Mouse (Mus musculus) heart, embryonic 11.5 days (tissue): ENCODE measurements at regions not wholly inside any gene's neighbourhood (a gene's known extent, or its start where the extent isn't known, plus 50 kb on each side); places are given as distances from the start of the nearest gene placed in this dataset.

ENCODE experiments used
- ATAC-seq: fragments of 200-750 bp; cut with Nextera tagmentation; replicated peaks from 2 replicates; pipeline ENCODE4 v1.8.0; 2017; ENCODE audit warnings: moderate library complexity; ENCODE audit not compliant: insufficient number of reproducible peaks, low FRiP score, low TSS enrichment
- H3K27ac ChIP-seq: fragments of 300-500 bp; sonication (generic); 2 replicates; pipeline ENCODE4 v1.5.1; 2014; ENCODE audit warnings: mild to moderate bottlenecking, low read depth, low read length
- H3K27me3 ChIP-seq: fragments of 300-500 bp; sonication (generic); 2 replicates; pipeline ENCODE4 v1.6.1; 2014; ENCODE audit warnings: mild to moderate bottlenecking, low read length, mixed read lengths; ENCODE audit not compliant: control insufficient read depth, insufficient read depth
- H3K36me3 ChIP-seq: fragments of 300-500 bp; sonication (generic); 2 replicates; pipeline ENCODE4 v1.6.1; 2014; ENCODE audit warnings: mild to moderate bottlenecking, low read length, moderate library complexity, mixed read lengths; ENCODE audit not compliant: control insufficient read depth, insufficient read depth
- H3K4me1 ChIP-seq: fragments of 300-500 bp; sonication (generic); 2 replicates; pipeline ENCODE4 v1.6.1; 2014; ENCODE audit warnings: low read length; ENCODE audit not compliant: control insufficient read depth, insufficient read depth
- H3K4me2 ChIP-seq: fragments of 300-500 bp; sonication (generic); 2 replicates; pipeline ENCODE4 v1.6.1; 2014; ENCODE audit warnings: mild to moderate bottlenecking, moderate library complexity
- H3K4me3 ChIP-seq: fragments of 300-500 bp; sonication (generic); 2 replicates; pipeline ENCODE4 v1.5.1; 2014; ENCODE audit warnings: low read depth, low read length
- H3K9ac ChIP-seq: fragments of 300-500 bp; sonication (generic); 2 replicates; pipeline ENCODE4 v1.6.1; 2014; ENCODE audit warnings: mild to moderate bottlenecking, low read depth, low read length, moderate library complexity
- H3K9me3 ChIP-seq: fragments of 300-500 bp; sonication (generic); replicated peaks from 2 replicates; pipeline ENCODE4 v1.6.1; 2016; ENCODE audit warnings: low read length; ENCODE audit not compliant: control insufficient read depth
- WGBS: fragments of 180-500 bp; shearing (Covaris S2); extraction: QIAGEN DNeasy Blood & Tissue Kit; methylation state at CpG from one replicate; pipeline ENCODE4 v1.1.7; 2014; ENCODE audit not compliant: insufficient replicate concordance; 5-methylcytosine and 5-hydroxymethylcytosine counted together

DNA sequence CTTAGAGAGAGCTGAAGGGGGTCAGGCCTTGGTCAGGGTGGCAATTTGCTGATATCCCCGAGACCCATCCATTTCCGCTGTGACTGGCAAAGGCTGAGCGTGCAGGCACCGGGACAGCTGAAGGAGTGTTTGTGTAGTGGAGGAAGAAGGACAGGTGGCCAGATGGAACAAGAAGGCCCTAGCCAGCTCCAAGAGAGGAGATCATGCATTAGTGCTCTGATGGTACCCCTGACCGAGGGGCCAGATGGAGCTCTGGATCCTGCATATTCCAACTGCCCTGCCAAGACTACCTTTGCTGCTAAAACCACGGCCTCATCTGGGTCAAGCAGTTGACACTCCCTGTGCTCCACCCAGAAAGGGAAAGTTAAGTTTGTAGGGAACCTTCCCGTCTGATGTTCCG, 174.7 kb downstream of the Zfp326 start:
- no peak for ATAC-seq
- no peaks in the 10 kb centered on the region for H3K36me3 ChIP-seq
- no peak overlapping the region for H3K4me3 ChIP-seq
- WGBS = 85% methylated on average over 8 of the region's 8 CpGs
- no peaks in the 10 kb centered on the region for H3K9me3 ChIP-seq
- no peak overlapping the region for H3K4me2 ChIP-seq
- H3K27me3 ChIP-seq = no peaks in the 10 kb centered on the region
- no peaks in the 10 kb centered on the region for H3K4me1 ChIP-seq
- H3K9ac ChIP-seq = no peak overlapping the region
- no peak overlapping the region for H3K27ac ChIP-seq

DNA sequence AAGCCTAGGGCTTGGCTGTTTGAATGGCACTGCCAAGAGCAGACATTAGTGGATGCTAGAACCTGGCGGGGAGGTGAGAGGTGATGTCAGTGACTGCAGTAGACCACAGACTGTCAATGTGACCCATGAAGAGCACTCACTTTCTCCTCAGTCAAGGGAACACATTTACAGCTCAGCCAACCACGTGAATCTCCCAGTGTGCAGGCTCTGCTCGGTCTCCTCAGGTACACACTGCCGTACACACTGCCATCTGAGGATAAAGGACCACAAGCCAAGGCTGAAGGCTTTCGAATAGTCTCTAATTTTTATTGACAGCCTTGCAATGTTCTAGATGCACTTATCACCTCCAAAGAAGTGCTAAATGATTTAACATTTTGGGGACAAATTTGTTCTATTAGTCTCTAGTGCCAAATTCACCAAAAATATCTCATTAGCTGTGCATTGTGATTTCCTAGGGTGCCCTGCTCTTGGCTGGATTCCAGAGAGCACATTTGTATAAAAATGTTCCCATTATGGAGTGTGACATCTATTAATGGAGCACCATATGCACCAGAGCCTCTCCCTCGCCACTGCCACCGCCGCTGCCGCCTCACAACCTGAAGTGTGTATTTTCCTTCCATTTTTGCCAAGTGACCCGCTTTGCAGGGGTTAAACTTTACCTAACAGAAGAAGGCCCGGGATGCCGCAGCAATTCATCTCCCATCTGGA, 168.7 kb downstream of the Zfp326 start:
- no peaks in the 10 kb centered on the region for H3K9me3 ChIP-seq
- no peak overlapping the region for H3K4me2 ChIP-seq
- WGBS = 80% methylated on average over 12 of the region's 12 CpGs
- no peak overlapping the region for H3K4me3 ChIP-seq
- no peaks in the 10 kb centered on the region for H3K36me3 ChIP-seq
- H3K27ac ChIP-seq = no peak overlapping the region
- no peak for ATAC-seq
- no peaks in the 10 kb centered on the region for H3K27me3 ChIP-seq
- no peaks in the 10 kb centered on the region for H3K4me1 ChIP-seq
- H3K9ac ChIP-seq = no peak overlapping the region

DNA sequence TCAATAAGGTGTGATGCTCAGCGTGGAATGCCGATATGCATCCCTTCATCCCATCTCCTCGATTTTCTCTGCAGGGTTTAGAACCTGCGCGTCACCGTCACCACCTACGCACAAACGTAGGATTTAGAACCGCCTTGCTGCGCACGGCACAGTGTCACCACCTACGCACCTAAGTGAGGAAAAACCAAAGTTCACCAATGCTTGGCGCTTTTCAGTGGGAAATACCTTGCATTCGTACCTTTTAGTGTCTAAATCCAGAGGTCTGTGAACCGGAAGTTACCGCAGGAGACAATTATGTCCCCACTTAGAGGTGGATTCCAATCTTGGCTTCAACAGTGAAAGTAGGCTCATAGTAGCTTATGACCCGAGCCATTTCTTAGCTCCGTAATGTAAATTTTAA, 162.0 kb downstream of the Zfp326 start:
- H3K9me3 ChIP-seq = no peaks in the 10 kb centered on the region
- 85% methylated on average over 18 of the region's 18 CpGs for WGBS

DNA sequence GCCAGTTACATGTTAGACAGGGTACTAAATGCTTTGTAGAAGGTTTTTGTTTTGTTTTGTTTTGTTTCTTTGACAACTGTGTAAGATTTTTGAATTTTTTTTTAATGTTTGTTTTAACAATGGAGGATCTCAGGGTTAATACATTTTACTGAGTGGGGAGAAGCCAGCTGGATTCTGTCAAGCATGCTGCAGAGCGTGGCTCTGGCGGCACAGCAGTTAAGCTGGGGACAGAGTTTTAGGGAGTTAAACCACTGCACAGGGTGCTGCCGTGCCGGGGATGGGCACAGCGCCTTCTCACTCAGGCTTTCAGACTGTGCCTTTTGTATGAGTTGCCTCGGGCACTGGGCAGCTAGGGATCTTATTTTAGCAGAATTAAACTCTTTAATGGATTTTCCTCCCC, 159.8 kb downstream of the Zfp326 start:
- 42% methylated on average over 6 of the region's 6 CpGs for WGBS
- Histone ChIP-seq H3K27ac (no peak overlapping the region), H3K9ac (no peak overlapping the region), H3K36me3 (no peaks in the 10 kb centered on the region), H3K4me3 (no peak overlapping the region), H3K9me3 (no peaks in the 10 kb centered on the region), H3K4me1 (no peaks in the 10 kb centered on the region), H3K4me2 (no peak overlapping the region), H3K27me3 (no peaks in the 10 kb centered on the region)
- ATAC-seq = no peak

More for the DNA sequence above, 162.0 kb downstream of the Zfp326 start:
- no peak overlapping the region for H3K4me2 ChIP-seq
- no peak for ATAC-seq
- H3K4me3 ChIP-seq = no peak overlapping the region
- H3K27ac ChIP-seq = no peak overlapping the region
- H3K36me3 ChIP-seq = no peaks in the 10 kb centered on the region
- H3K4me1 ChIP-seq = no peaks in the 10 kb centered on the region
- H3K27me3 ChIP-seq = no peaks in the 10 kb centered on the region
- H3K9ac ChIP-seq = no peak overlapping the region

DNA sequence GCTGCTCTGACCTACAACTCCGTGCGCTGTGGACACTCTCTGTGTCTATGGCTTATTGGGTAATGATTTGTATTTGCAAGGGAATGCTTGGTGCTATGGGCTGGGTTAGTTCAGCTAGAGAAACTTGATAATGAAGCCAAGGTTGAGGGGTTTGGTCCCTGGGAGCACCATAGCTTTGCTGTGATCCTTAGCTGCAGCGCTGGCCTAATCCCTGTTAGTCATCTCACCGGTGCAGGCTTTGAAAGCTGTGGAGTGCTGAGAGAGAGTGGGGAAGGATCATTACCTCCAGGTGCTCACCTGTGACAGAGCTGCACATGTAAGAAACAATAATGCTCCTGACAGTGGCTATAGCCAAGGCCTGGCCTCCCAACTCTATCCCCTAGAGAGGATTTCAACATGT, 156.6 kb downstream of the Zfp326 start:
- Histone ChIP-seq H3K27me3 (no peaks in the 10 kb centered on the region), H3K9ac (no peak overlapping the region), H3K4me1 (no peaks in the 10 kb centered on the region), H3K4me2 (no peak overlapping the region), H3K4me3 (no peak overlapping the region), H3K36me3 (no peaks in the 10 kb centered on the region), H3K9me3 (no peaks in the 10 kb centered on the region), H3K27ac (no peak overlapping the region)
- ATAC-seq = no peak
- WGBS = 84% methylated on average over 4 of the region's 4 CpGs

DNA sequence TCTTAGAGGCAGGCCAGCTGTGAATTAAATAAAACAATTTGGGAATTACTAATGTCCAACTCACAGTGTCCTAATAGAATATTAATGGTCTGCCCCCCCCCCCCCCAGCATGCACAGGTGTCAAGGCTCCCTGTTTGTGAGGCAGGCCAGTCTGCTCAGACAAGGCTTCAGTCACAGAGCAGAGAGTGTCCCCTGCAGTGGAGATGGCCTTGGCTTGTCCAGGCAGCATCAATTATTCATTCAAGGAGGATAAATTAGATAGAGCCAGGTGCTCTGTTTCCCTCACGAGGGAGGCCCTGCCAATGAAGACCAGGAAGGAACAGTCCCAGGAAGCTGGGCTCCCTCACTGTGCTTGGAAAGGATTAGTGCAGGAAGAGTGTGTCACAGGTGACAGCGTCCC, 150.5 kb downstream of the Zfp326 start:
- Histone ChIP-seq H3K27me3 (no peaks in the 10 kb centered on the region), H3K4me1 (no peaks in the 10 kb centered on the region), H3K27ac (no peak overlapping the region), H3K36me3 (no peaks in the 10 kb centered on the region), H3K4me3 (no peak overlapping the region), H3K9ac (no peak overlapping the region), H3K4me2 (no peak overlapping the region), H3K9me3 (no peaks in the 10 kb centered on the region)
- 51% methylated on average over 2 of the region's 2 CpGs for WGBS
- no peak for ATAC-seq

DNA sequence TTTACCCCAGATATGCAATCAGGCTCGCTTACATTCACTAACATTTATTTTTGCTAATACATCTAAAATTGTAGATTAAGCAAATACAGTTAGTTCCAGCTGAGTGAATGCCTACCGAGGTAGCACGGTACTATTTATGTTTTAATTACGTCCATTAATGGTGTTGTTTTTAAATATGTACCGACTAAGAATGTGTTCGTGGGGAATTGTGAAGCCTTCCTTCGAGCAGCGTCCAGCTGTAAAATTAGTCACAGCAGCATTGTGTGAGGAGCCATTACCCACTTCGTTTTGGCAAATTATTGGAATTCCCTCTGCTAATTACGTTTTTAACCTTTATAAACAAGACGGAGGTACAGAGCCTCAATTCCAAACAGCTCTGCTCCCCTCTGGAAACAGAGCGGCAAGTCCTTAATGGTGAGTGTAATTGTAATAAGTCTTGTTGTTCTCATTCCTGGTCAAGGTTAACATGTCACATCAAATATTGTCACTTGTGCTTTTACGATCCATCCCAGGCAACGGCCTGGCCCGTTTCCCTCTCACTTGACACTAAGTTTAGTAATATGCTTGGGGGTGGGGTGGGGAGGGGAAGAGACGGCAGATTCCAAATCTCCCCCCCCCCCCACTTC, 128.0 kb downstream of the Zfp326 start:
- no peaks in the 10 kb centered on the region for H3K36me3 ChIP-seq
- H3K4me2 ChIP-seq = no peak overlapping the region
- no peak overlapping the region for H3K9ac ChIP-seq
- WGBS = 61% methylated on average over 16 of the region's 16 CpGs
- no peak overlapping the region for H3K27ac ChIP-seq
- no peak overlapping the region for H3K4me3 ChIP-seq
- H3K9me3 ChIP-seq = no peaks in the 10 kb centered on the region
- H3K4me1 ChIP-seq = no peaks in the 10 kb centered on the region
- no peak for ATAC-seq
- H3K27me3 ChIP-seq = peaks cover 5% of the 10 kb centered on the region; the same call in 1 of the 2 replicates

DNA sequence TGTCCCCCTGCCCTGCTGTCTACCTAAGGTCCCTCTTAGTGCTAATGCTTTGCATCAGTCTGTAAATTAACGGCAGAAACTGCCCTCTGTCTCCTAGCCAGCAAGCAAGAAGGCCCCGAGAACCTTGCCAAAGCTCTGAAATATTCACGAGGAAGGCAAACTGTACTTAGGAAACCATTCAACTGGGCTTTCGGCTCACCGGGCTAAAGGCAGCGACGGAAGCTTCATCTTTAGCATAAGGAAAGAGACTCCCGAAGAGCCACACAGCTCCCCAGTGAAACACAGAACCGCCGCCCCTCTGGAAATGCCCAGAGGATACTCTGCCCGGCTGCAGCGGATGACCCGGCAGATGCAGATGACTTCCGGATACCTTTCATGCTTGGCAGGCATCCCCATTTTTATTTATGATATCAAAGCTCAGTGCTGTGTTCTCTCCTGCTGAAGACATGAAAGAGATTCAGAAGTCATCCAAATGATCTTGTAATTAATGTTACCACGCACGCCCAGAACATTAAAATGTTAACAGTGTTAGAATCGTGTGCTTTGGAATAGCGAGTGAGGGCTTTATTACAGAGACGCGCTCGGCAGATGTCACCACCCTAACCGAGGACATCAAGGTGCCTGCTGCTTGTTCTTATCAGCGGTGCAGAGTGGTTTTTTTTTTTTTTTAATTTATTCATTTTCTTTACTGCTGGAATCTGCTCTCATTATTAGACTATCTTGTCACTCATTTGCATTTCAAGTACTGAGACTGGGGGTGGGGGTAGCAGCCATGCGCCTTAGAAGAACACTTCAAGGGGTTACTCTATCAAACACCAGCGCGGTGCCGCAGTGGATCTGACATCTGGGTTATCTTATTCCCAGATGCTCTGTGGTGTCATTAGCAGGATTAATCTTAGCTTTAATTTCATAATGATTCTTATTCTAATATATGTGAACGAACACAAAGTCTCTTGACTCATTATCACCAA, 127.2 kb downstream of the Zfp326 start:
- WGBS = 63% methylated on average over 28 of the region's 28 CpGs

More for the DNA sequence above, 127.2 kb downstream of the Zfp326 start:
- Histone ChIP-seq H3K4me1 (no peaks in the 10 kb centered on the region), H3K9me3 (no peaks in the 10 kb centered on the region), H3K36me3 (no peaks in the 10 kb centered on the region), H3K4me2 (no peak overlapping the region), H3K9ac (no peak overlapping the region), H3K27me3 (peaks cover 5% of the 10 kb centered on the region; the same call in 1 of the 2 replicates), H3K27ac (no peak overlapping the region), H3K4me3 (no peak overlapping the region)
- ATAC-seq = no peak
